Mouse (Mus musculus): ENCODE data around the gene Slamf9.

DNA sequence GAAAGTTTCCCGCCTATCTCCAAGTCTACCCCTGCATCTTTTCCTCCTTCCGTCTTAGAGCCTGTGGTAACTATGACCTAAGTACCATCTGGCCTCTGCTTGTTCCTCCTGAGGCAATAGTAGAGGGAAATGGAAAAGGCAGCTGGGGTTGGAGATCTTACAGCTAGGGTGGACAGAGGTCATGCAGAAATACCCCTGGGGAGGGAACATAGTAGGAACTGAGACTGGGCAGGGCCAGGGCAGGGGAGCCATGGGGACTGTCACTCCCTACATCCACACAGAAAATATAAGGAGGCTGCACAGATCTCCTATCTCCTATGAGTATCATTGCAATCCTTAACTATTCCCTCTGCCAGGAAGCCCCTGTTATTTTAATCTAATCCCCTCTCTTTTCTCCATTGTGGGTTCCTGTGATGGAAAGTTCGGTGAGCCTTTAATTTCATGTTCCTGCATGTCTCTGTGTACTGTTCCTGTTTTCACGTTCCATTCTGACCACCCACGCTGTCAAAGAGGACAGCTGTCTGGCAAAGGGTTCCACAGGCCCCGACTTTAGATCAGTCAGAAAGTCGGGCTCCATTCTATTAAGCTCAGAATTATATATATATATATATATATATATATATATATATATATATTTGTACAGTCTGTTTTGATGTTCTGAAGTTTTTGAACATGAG lies 19.0 kb upstream of the Slamf9 start:
- no peak for TF ChIP-seq CTCF (IDR thresholded peaks at IDR 0.05; ENCODE audit: borderline replicate concordance, control insufficient read depth, extremely low read depth, insufficient read depth, low read length, poor library complexity)
- no peak for TF ChIP-seq POLR2A (IDR thresholded peaks at IDR 0.05; ENCODE audit: control insufficient read depth, extremely low read depth, insufficient read depth, low read length, poor library complexity)
